Mouse (Mus musculus): ENCODE data around the gene Trib2. TPM values are rescaled to one million over a fixed set of nuclear protein-coding genes. Genes with fewer than 3 reads are reported as not detected.

Trib2 gene
- total and polyA plus RNA-seq, 3 experiments: 20.1 to 80.6 (median 53.8) TPM

DNA sequence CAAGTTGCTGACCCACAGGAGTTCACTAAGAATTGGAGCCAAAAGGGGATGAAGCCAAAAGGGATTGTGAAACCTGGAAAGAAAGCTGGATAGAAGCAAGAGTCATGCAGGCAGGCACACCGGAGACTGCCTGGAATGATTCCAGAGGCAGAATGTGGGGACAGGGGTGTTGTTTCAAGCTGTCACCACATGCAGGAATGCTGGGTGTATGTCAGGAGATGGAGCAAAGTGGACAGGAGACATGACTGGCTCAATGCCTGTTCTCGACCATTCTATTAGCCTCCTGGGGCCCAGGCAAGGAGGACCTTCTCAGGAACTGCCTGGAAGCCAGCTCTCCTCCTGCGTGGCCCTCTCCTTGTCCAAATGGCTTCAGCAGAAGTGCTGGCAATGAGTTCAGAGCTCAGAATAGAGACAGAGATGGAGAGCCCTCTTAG, 33.2 kb upstream of the Trib2 start:
- no peak overlapping the region for H3K27ac ChIP-seq (ENCODE audit: control insufficient read depth, low read depth, low read length)
- TF ChIP-seq HCFC1 (IDR thresholded peaks at IDR 0.05; ENCODE audit: low read depth, low read length): no peak
- TF ChIP-seq GABPA (IDR thresholded peaks at IDR 0.05; ENCODE audit: low read depth, low read length): no peak
- no peak for TF ChIP-seq MAFK (IDR thresholded peaks at IDR 0.05; ENCODE audit: borderline replicate concordance, low read depth, low read length)
- TF ChIP-seq ETS1 (IDR thresholded peaks at IDR 0.05; ENCODE audit: low read depth, low read length): no peak
- no peak for TF ChIP-seq SMC3 (IDR thresholded peaks at IDR 0.05; ENCODE audit: low read depth, low read length)
- no peak for TF ChIP-seq TBP (IDR thresholded peaks at IDR 0.05; ENCODE audit: low read depth, low read length)
- no peak for TF ChIP-seq POLR2A (IDR thresholded peaks at IDR 0.05; ENCODE audit: control insufficient read depth in 1 of 2, insufficient read depth in 1 of 2, low read depth in 1 of 2, low read length in 2 of 2, poor library complexity in 1 of 2)
- TF ChIP-seq NRF1 (IDR thresholded peaks at IDR 0.05; ENCODE audit: insufficient read depth, low read depth, low read length, poor library complexity, severe bottlenecking): no peak
- no peak for TF ChIP-seq ZKSCAN1 (IDR thresholded peaks at IDR 0.05; ENCODE audit: low read depth, low read length)
- no peak for TF ChIP-seq TCF12 (IDR thresholded peaks at IDR 0.05; ENCODE audit: low read depth, low read length)
- no peak for TF ChIP-seq KAT2A (conservative IDR thresholded peaks at IDR 0.05; ENCODE audit: low read depth, low read length)
- TF ChIP-seq UBTF (IDR thresholded peaks at IDR 0.05; ENCODE audit: borderline replicate concordance, insufficient read depth, low read depth, low read length): no peak
- TF ChIP-seq MEF2A (IDR thresholded peaks at IDR 0.05; ENCODE audit: extremely low read depth, insufficient replicate concordance, low read depth, low read length, poor library complexity, severe bottlenecking): no peak
- TF ChIP-seq USF2 (IDR thresholded peaks at IDR 0.05; ENCODE audit: borderline replicate concordance in 1 of 2, insufficient read depth in 1 of 2, low read depth in 1 of 2, low read length in 2 of 2): no peak
- no peak for TF ChIP-seq SIN3A (IDR thresholded peaks at IDR 0.05; ENCODE audit: low read length)
- TF ChIP-seq MAX (IDR thresholded peaks at IDR 0.05; ENCODE audit: low read length): no peak
- TF ChIP-seq ZMIZ1 (IDR thresholded peaks at IDR 0.05; ENCODE audit: low read depth, low read length): no peak
- TF ChIP-seq GATA1 (IDR thresholded peaks at IDR 0.05; ENCODE audit: low read depth, low read length): no peak
- peaks cover 0 to 3% of the 10 kb centered on the region in 2 experiments; a peak in 1 of 4 replicates for H3K4me1 ChIP-seq (ENCODE audit: control insufficient read depth in 1 of 2, insufficient read depth in 2 of 2, low read length in 2 of 2)
- H3K79me2 ChIP-seq (ENCODE audit: control insufficient read depth, insufficient read depth, low read length, poor library complexity): no peaks in the 10 kb centered on the region
- no peaks in the 10 kb centered on the region for H3K9me3 ChIP-seq (replicated peaks; ENCODE audit: insufficient read depth, low read length)
- H3K36me3 ChIP-seq (ENCODE audit: control insufficient read depth in 1 of 2, insufficient read depth in 2 of 2, low read length in 2 of 2): no peaks in the 10 kb centered on the region
- H3K4me3 ChIP-seq (ENCODE audit: control insufficient read depth in 1 of 2, insufficient read depth in 1 of 2, low read depth in 2 of 2, low read length in 2 of 2): no peak overlapping the region
- peaks cover 8 to 12% of the 10 kb centered on the region in 2 experiments for H3K27me3 ChIP-seq (ENCODE audit: control insufficient read depth in 1 of 2, insufficient read depth in 2 of 2, low read length in 2 of 2)
- no peak overlapping the region for H3K9ac ChIP-seq (ENCODE audit: control insufficient read depth, low read depth, low read length, poor library complexity, severe bottlenecking)
- DNase-seq (ENCODE audit: low read depth, low spot score): no peak

DNA sequence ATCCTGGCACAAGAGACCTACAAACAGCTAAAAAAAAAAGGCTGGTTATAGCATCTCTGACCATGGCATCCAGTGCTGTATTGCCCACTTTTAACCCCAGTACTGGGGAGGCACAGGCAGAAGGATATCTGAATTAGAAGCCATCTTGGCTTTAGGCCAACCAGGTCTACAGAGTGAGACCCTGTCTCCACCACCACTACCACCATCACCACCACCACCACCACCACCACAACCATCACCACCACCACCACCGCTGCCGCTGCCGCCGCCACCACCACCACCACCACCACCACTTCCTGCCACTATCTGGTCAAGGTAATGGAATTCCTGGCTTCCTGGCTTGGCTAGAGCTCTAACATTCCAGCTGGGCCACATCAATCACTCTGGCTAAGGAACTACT, 31.7 kb upstream of the Trib2 start:
- no peaks in the 10 kb centered on the region for H3K9me3 ChIP-seq (replicated peaks; ENCODE audit: insufficient read depth, low read length)

More for the DNA sequence above, 31.7 kb upstream of the Trib2 start:
- H3K79me2 ChIP-seq (ENCODE audit: control insufficient read depth, insufficient read depth, low read length, poor library complexity): no peaks in the 10 kb centered on the region
- H3K4me1 ChIP-seq (ENCODE audit: control insufficient read depth in 1 of 2, insufficient read depth in 2 of 2, low read length in 2 of 2): peaks cover 0 to 3% of the 10 kb centered on the region in 2 experiments; a peak in 1 of 4 replicates
- no peak overlapping the region for H3K9ac ChIP-seq (ENCODE audit: control insufficient read depth, low read depth, low read length, poor library complexity, severe bottlenecking)
- no peak for DNase-seq (ENCODE audit: low read depth, low spot score)
- TF ChIP-seq ZNF384 (IDR thresholded peaks at IDR 0.05; ENCODE audit: low read depth, low read length) (no peak), MAFK (IDR thresholded peaks at IDR 0.05; ENCODE audit: borderline replicate concordance, low read depth, low read length) (no peak), ETS1 (IDR thresholded peaks at IDR 0.05; ENCODE audit: low read depth, low read length) (no peak), SIN3A (IDR thresholded peaks at IDR 0.05; ENCODE audit: low read length) (no peak), ELF1 (IDR thresholded peaks at IDR 0.05; ENCODE audit: low read depth, low read length) (no peak), CHD2 (IDR thresholded peaks at IDR 0.05; ENCODE audit: low read length) (no peak), CTCF (IDR thresholded peaks at IDR 0.05 in 2 of 3, conservative IDR thresholded peaks at IDR 0.05 in 1 of 3; ENCODE audit: control insufficient read depth in 1 of 3, insufficient read depth in 1 of 3, low read depth in 2 of 3, low read length in 3 of 3, poor library complexity in 1 of 3, severe bottlenecking in 1 of 3) (no peak), UBTF (IDR thresholded peaks at IDR 0.05; ENCODE audit: borderline replicate concordance, insufficient read depth, low read depth, low read length) (no peak), NRF1 (IDR thresholded peaks at IDR 0.05; ENCODE audit: insufficient read depth, low read depth, low read length, poor library complexity, severe bottlenecking) (no peak), USF1 (IDR thresholded peaks at IDR 0.05; ENCODE audit: low read depth, low read length) (no peak), RCOR1 (IDR thresholded peaks at IDR 0.05; ENCODE audit: low read depth, low read length) (no peak), BHLHE40 (IDR thresholded peaks at IDR 0.05; ENCODE audit: borderline replicate concordance, low read depth, low read length) (no peak), JUND (IDR thresholded peaks at IDR 0.05; ENCODE audit: low read depth, low read length) (no peak), MEF2A (IDR thresholded peaks at IDR 0.05; ENCODE audit: extremely low read depth, insufficient replicate concordance, low read depth, low read length, poor library complexity, severe bottlenecking) (no peak), NELFE (IDR thresholded peaks at IDR 0.05; ENCODE audit: low read depth, low read length) (no peak), HCFC1 (IDR thresholded peaks at IDR 0.05; ENCODE audit: low read depth, low read length) (no peak), ZMIZ1 (IDR thresholded peaks at IDR 0.05; ENCODE audit: low read depth, low read length) (no peak)
- peaks cover 8 to 10% of the 10 kb centered on the region in 2 experiments for H3K27me3 ChIP-seq (ENCODE audit: control insufficient read depth in 1 of 2, insufficient read depth in 2 of 2, low read length in 2 of 2)
- H3K36me3 ChIP-seq (ENCODE audit: control insufficient read depth in 1 of 2, insufficient read depth in 2 of 2, low read length in 2 of 2): no peaks in the 10 kb centered on the region
- H3K4me3 ChIP-seq (ENCODE audit: control insufficient read depth in 1 of 2, insufficient read depth in 1 of 2, low read depth in 2 of 2, low read length in 2 of 2): no peak overlapping the region
- no peak overlapping the region for H3K27ac ChIP-seq (ENCODE audit: control insufficient read depth, low read depth, low read length)

Measured in MEL (cell line).